Mouse (Mus musculus): ENCODE data around the gene Srpx. TPM values are rescaled to one million over a fixed set of nuclear protein-coding genes. Genes with fewer than 3 reads are reported as not detected.

Srpx gene
- polyA plus RNA-seq, 1 experiment: 6.6 TPM

DNA sequence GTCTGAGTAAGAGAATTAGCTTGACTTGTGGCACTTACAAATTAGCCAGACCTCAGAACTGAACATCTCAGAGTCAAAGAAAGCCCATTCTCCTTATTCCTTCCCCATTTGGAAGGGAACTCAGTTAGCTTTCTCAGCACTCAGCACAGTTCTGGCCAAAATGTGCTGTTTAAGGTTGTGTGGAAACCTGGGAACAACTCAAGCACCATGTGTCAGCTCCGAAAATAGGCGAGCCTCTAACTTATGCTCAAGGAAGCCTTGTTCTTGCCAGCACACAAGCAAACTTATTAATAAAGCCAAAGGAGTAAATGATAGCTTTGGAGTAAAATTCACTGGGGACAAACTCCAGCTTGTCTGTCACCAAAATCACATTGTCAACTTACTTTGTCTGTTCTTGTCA, 54.1 kb downstream of the Srpx start:
- no peak overlapping the region for H3K4me3 ChIP-seq (ENCODE audit: insufficient read depth, low read depth, low read length)
- H3K27ac ChIP-seq (ENCODE audit: insufficient read depth, low read depth, low read length): no peak overlapping the region
- WGBS: 87% methylated on average over 2 of the region's 2 CpGs
- no peaks in the 10 kb centered on the region for H3K27me3 ChIP-seq (replicated peaks; ENCODE audit: control insufficient read depth, insufficient read depth, low read length)
- no peaks in the 10 kb centered on the region for H3K36me3 ChIP-seq (ENCODE audit: control insufficient read depth, insufficient read depth, low read length)
- DNase-seq: no peak
- TF ChIP-seq POLR2A (IDR thresholded peaks at IDR 0.05; ENCODE audit: low read depth, low read length) (no peak), CTCF (conservative IDR thresholded peaks at IDR 0.05; ENCODE audit: insufficient read depth, insufficient read length, low read depth, low read length) (no peak)
- no peaks in the 10 kb centered on the region for H3K4me1 ChIP-seq (ENCODE audit: control insufficient read depth, insufficient read depth, low read length)

DNA sequence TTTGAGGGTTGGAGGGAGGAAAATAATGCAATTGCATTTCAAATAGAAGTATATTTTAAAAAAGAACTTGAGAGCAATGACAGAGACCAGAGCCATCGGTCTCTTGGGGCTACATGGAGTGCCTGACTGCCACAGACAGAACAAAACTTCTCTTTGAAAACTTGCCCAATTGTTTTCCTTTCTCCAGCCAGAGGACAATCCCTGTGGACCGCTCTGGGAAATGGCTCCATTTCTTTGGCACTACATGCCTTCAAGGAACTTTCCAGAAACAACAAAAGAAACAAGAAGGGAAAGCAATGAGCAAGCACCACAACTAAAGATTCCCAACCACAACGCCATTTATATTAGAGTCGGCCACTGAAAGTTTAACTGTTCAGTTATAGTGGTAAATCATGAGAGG, 55.3 kb downstream of the Srpx start:
- H3K4me1 ChIP-seq (ENCODE audit: control insufficient read depth, insufficient read depth, low read length): no peaks in the 10 kb centered on the region
- WGBS: 63% methylated on average over 4 of the region's 4 CpGs
- TF ChIP-seq POLR2A (IDR thresholded peaks at IDR 0.05; ENCODE audit: low read depth, low read length): no peak
- TF ChIP-seq CTCF (conservative IDR thresholded peaks at IDR 0.05; ENCODE audit: insufficient read depth, insufficient read length, low read depth, low read length): no peak
- DNase-seq: no peak
- H3K36me3 ChIP-seq (ENCODE audit: control insufficient read depth, insufficient read depth, low read length): no peaks in the 10 kb centered on the region
- H3K27ac ChIP-seq (ENCODE audit: insufficient read depth, low read depth, low read length): no peak overlapping the region
- H3K27me3 ChIP-seq (replicated peaks; ENCODE audit: control insufficient read depth, insufficient read depth, low read length): no peaks in the 10 kb centered on the region
- H3K4me3 ChIP-seq (ENCODE audit: insufficient read depth, low read depth, low read length): no peak overlapping the region

DNA sequence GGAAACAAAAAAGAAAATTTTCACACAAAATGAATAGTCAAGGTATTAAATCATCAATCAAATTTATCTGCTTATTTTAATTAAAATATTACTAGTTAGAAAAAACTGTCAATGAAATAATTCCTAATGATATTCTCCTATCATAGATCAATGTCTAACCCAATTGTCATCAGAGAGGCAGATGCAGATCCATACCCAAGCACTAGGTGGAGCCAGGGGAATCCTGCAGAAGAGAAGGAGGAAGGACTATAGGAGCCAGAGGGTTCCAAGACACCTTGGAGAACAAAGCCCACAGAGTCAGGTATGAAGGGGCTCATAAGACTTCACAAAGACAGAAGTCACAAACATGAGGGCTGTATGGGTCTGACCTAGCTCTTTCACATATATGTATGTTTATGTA, 82.8 kb downstream of the Srpx start:
- Histone ChIP-seq H3K36me3 (ENCODE audit: control insufficient read depth, insufficient read depth, low read length) (no peaks in the 10 kb centered on the region), H3K27me3 (replicated peaks; ENCODE audit: control insufficient read depth, insufficient read depth, low read length) (no peaks in the 10 kb centered on the region), H3K4me3 (ENCODE audit: insufficient read depth, low read depth, low read length) (no peak overlapping the region), H3K4me1 (ENCODE audit: control insufficient read depth, insufficient read depth, low read length) (no peaks in the 10 kb centered on the region), H3K27ac (ENCODE audit: insufficient read depth, low read depth, low read length) (no peak overlapping the region)
- TF ChIP-seq POLR2A (IDR thresholded peaks at IDR 0.05; ENCODE audit: low read depth, low read length) (no peak), CTCF (conservative IDR thresholded peaks at IDR 0.05; ENCODE audit: insufficient read depth, insufficient read length, low read depth, low read length) (0 out of 2 replicates have a peak, but pooled peaks have one; percentile 20)
- DNase-seq: no peak

DNA sequence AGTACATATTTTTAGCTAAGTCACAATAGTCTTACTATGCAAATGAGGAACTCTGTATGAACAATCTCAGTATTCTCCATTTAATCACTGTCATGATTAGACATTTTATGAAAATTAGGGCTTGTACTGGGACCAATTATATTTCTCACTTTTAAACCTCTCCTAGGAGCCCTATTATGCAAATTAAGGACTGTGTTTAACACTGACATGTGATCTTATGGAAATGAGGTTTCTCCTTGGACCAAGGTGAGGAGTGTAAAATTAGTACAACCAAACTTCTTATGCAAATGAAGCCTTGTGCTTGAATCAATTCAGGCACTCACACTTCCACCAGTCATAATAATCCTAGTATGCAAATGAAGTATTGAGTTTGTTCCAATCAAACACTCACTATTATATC, 107.3 kb downstream of the Srpx start:
- Histone ChIP-seq H3K36me3 (ENCODE audit: control insufficient read depth, insufficient read depth, low read length) (no peaks in the 10 kb centered on the region), H3K27me3 (replicated peaks; ENCODE audit: control insufficient read depth, insufficient read depth, low read length) (no peaks in the 10 kb centered on the region), H3K4me1 (ENCODE audit: control insufficient read depth, insufficient read depth, low read length) (no peaks in the 10 kb centered on the region), H3K27ac (ENCODE audit: insufficient read depth, low read depth, low read length) (no peak overlapping the region), H3K4me3 (ENCODE audit: insufficient read depth, low read depth, low read length) (no peak overlapping the region)
- no peak for DNase-seq
- TF ChIP-seq CTCF (conservative IDR thresholded peaks at IDR 0.05; ENCODE audit: insufficient read depth, insufficient read length, low read depth, low read length) (no peak), POLR2A (IDR thresholded peaks at IDR 0.05; ENCODE audit: low read depth, low read length) (no peak)

DNA sequence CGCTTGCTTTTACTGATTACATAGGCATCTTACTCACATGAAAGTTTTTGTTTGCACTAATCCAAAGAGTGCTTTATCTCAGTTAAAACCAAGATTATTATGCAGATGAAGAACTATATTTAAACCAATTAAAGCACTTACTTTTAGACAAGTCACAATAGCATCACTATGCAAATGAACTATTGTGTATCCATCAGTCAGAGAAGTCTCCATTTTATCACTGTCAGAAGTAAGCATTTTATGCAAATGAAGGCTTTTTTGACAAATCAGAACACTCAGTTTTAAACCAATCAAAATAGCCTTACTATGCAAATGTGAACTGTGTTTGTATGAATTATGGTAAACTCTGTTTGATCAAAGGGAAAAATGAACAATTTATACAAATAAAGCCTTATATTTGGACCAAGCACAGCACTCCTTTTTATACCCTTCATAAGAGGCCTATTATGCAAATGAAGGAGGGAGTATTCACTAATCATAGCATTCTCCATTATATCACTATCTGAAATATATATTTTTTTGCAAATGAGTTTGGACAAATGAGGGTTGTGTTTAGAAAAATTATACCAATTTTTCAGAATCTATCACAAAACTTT, 109.7 kb downstream of the Srpx start:
- Histone ChIP-seq H3K4me1 (ENCODE audit: control insufficient read depth, insufficient read depth, low read length) (no peaks in the 10 kb centered on the region), H3K27me3 (replicated peaks; ENCODE audit: control insufficient read depth, insufficient read depth, low read length) (no peaks in the 10 kb centered on the region), H3K27ac (ENCODE audit: insufficient read depth, low read depth, low read length) (no peak overlapping the region), H3K36me3 (ENCODE audit: control insufficient read depth, insufficient read depth, low read length) (no peaks in the 10 kb centered on the region), H3K4me3 (ENCODE audit: insufficient read depth, low read depth, low read length) (no peak overlapping the region)
- TF ChIP-seq POLR2A (IDR thresholded peaks at IDR 0.05; ENCODE audit: low read depth, low read length) (no peak), CTCF (conservative IDR thresholded peaks at IDR 0.05; ENCODE audit: insufficient read depth, insufficient read length, low read depth, low read length) (no peak)
- no peak for DNase-seq
- WGBS: 95% methylated on average over 1 of the region's 1 CpGs

DNA sequence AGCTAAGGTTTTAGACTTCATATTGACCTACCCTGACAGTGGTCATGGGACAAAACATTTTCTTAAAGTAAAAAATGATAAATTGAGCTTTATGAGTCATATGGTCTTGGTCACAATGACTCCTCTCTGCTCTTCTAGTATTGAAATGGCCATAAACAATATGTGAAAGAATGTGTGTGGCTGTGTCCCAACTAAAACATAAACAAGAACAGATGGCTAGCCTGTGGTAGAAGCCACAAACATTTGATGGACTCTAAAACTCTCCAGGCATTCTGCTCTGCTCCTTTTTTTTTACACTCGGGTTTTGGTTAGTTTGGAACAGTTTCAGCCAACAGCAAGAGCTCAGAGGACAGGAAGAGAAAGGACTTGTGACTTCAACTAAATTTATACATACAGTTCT, 111.6 kb downstream of the Srpx start:
- DNase-seq: no peak
- no peaks in the 10 kb centered on the region for H3K4me1 ChIP-seq (ENCODE audit: control insufficient read depth, insufficient read depth, low read length)
- no peaks in the 10 kb centered on the region for H3K36me3 ChIP-seq (ENCODE audit: control insufficient read depth, insufficient read depth, low read length)
- H3K27ac ChIP-seq (ENCODE audit: insufficient read depth, low read depth, low read length): no peak overlapping the region
- 58% methylated on average over 1 of the region's 1 CpGs for WGBS
- TF ChIP-seq POLR2A (IDR thresholded peaks at IDR 0.05; ENCODE audit: low read depth, low read length) (no peak), CTCF (conservative IDR thresholded peaks at IDR 0.05; ENCODE audit: insufficient read depth, insufficient read length, low read depth, low read length) (no peak)
- H3K27me3 ChIP-seq (replicated peaks; ENCODE audit: control insufficient read depth, insufficient read depth, low read length): no peaks in the 10 kb centered on the region
- no peak overlapping the region for H3K4me3 ChIP-seq (ENCODE audit: insufficient read depth, low read depth, low read length)

DNA sequence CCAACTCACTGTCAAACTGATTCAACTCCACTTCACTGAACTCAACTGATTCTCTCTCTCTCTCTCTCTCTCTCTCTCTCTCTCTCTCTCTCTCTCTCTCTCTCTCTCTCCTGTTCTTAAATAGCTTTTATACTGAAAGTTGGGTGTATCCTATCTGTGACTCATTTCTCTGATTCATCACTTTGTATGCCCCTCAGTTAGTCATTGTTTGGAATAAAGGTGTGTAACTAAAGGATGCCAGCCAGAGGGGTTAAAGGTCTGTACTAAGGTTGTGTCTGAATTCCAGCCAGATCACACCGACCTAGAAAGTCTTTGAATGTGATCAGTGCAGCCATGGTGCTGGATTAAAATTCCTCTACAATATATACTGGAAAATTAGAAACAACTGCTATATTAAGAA, 116.8 kb downstream of the Srpx start:
- Histone ChIP-seq H3K4me3 (ENCODE audit: insufficient read depth, low read depth, low read length) (no peak overlapping the region), H3K4me1 (ENCODE audit: control insufficient read depth, insufficient read depth, low read length) (no peaks in the 10 kb centered on the region), H3K27ac (ENCODE audit: insufficient read depth, low read depth, low read length) (no peak overlapping the region), H3K27me3 (replicated peaks; ENCODE audit: control insufficient read depth, insufficient read depth, low read length) (no peaks in the 10 kb centered on the region), H3K36me3 (ENCODE audit: control insufficient read depth, insufficient read depth, low read length) (no peaks in the 10 kb centered on the region)
- TF ChIP-seq CTCF (conservative IDR thresholded peaks at IDR 0.05; ENCODE audit: insufficient read depth, insufficient read length, low read depth, low read length): no peak
- TF ChIP-seq POLR2A (IDR thresholded peaks at IDR 0.05; ENCODE audit: low read depth, low read length): no peak
- DNase-seq: no peak
- WGBS: 52% methylated on average over 1 of the region's 1 CpGs

Other genes starting within 250 kb of the Srpx start
- gene Sytl5, start 232.1 kb downstream of the Srpx start, polyA plus RNA-seq (2012; rRNA removed): 0.15 and 0.16 TPM in 2 replicates
- 1.4 and 1.6 TPM in 2 replicates for gene Rpgr, start 99.2 kb upstream of the Srpx start, polyA plus RNA-seq (2012; rRNA removed)
- not detected in 2 replicates for gene Otc, start 134.6 kb upstream of the Srpx start, polyA plus RNA-seq (2012; rRNA removed)